Mouse (Mus musculus): ENCODE measurements around the gene Slc34a3. TPM values are rescaled to one million over a fixed set of nuclear protein-coding genes. Genes with fewer than 3 reads are reported as not detected.
A peak's percentile ranks its signal among the peaks of the same experiment; 100 is the strongest.

Gene Slc34a3
- polyA plus RNA-seq, 1 experiment from 2014 or later, result not detected

GRCm38 (mm10) chr2:25180973-25181890 is 52.9 kb downstream of the Slc34a3 start:
- 1% methylated on average over 100 of the region's 100 CpGs for WGBS
- Histone ChIP-seq H3K9ac (peak overlapping the region; percentile 79), H3K4me3 (peak overlapping the region; percentile 74), H3K27me3 (peaks cover 4% of the 10 kb centered on the region; the same call in 1 of the 2 replicates), H3K4me1 (peaks cover 72% of the 10 kb centered on the region), H3K4me2 (replicated peaks) (peak overlapping the region; percentile 73), H3K36me3 (no peaks in the 10 kb centered on the region), H3K9me3 (replicated peaks) (no peaks in the 10 kb centered on the region), H3K27ac (peak overlapping the region; percentile 91)
- peak; percentile 21 for ATAC-seq (ENCODE audit: low FRiP score)

GRCm38 (mm10) chr2:25180478-25180903 is 53.7 kb downstream of the Slc34a3 start, which contains the start of gene Nrarp:
TSS of gene Nrarp (plus strand) at chr2:25180758.
- peaks cover 77% of the 10 kb centered on the region for H3K4me1 ChIP-seq
- ATAC-seq (ENCODE audit: low FRiP score), result peak; percentile 87
- H3K9ac ChIP-seq, result peak within 1 kb of the TSS; percentile 79
- H3K27me3 ChIP-seq, result peaks cover 4% of the 10 kb centered on the region; the same call in 1 of the 2 replicates
- WGBS, result under 1% methylated on average over 35 of the region's 35 CpGs
- H3K9me3 ChIP-seq (replicated peaks), result no peaks in the 10 kb centered on the region
- H3K4me3 ChIP-seq, result peak within 1 kb of the TSS; percentile 74
- peak within 1 kb of the TSS; percentile 91 for H3K27ac ChIP-seq
- H3K36me3 ChIP-seq, result no peaks in the 10 kb centered on the region
- H3K4me2 ChIP-seq (replicated peaks), result peak within 1 kb of the TSS; percentile 73

GRCm38 (mm10) chr2:25179566-25180217 is 54.5 kb downstream of the Slc34a3 start:
- H3K27ac ChIP-seq, result peak overlapping the region; percentile 91
- H3K27me3 ChIP-seq, result peaks cover 7% of the 10 kb centered on the region; the same call in 1 of the 2 replicates
- 32% methylated on average over 15 of the region's 15 CpGs for WGBS
- H3K9ac ChIP-seq, result peak overlapping the region; percentile 79
- H3K9me3 ChIP-seq (replicated peaks), result no peaks in the 10 kb centered on the region
- no peak for ATAC-seq (ENCODE audit: low FRiP score)
- peaks cover 75% of the 10 kb centered on the region for H3K4me1 ChIP-seq
- no peaks in the 10 kb centered on the region for H3K36me3 ChIP-seq
- H3K4me3 ChIP-seq, result peak overlapping the region; percentile 74
- peak overlapping the region; percentile 73 for H3K4me2 ChIP-seq (replicated peaks)

Other genes starting within 250 kb of the Slc34a3 start
- 108 and 115 TPM in 2 replicates for gene Nsmf, start 180.0 kb downstream of the Slc34a3 start, polyA plus RNA-seq (2016; fragmentation: Nextera tagmentation; extraction: Ambion mirVana)
- not detected in 2 replicates for gene Entpd8, start 154.1 kb downstream of the Slc34a3 start, polyA plus RNA-seq (2016; fragmentation: Nextera tagmentation; extraction: Ambion mirVana)
- 0.14 and 0.22 TPM in 2 replicates for gene Noxa1, start 139.2 kb downstream of the Slc34a3 start, polyA plus RNA-seq (2016; fragmentation: Nextera tagmentation; extraction: Ambion mirVana)
- gene Nrarp, start 53.6 kb downstream of the Slc34a3 start, polyA plus RNA-seq (2016; fragmentation: Nextera tagmentation; extraction: Ambion mirVana), result 70.9 and 76.4 TPM in 2 replicates
- 1.8 and 2.4 TPM in 2 replicates for gene Tor4a, start 37.5 kb downstream of the Slc34a3 start, polyA plus RNA-seq (2016; fragmentation: Nextera tagmentation; extraction: Ambion mirVana)
- gene Nelfb, start 22.9 kb downstream of the Slc34a3 start, polyA plus RNA-seq (2016; fragmentation: Nextera tagmentation; extraction: Ambion mirVana), result 107 and 117 TPM in 2 replicates
- not detected in 2 replicates for gene Stpg3, start 19.7 kb downstream of the Slc34a3 start, polyA plus RNA-seq (2016; fragmentation: Nextera tagmentation; extraction: Ambion mirVana)
- gene Fam166a, start 15.6 kb downstream of the Slc34a3 start, polyA plus RNA-seq (2016; fragmentation: Nextera tagmentation; extraction: Ambion mirVana), result 0.19 TPM in 1 of 2 replicates, not detected in the other
- 391 and 416 TPM in 2 replicates for gene Tubb4b, start 9.7 kb downstream of the Slc34a3 start, polyA plus RNA-seq (2016; fragmentation: Nextera tagmentation; extraction: Ambion mirVana)
- gene Rnf224, start 2.4 kb upstream of the Slc34a3 start, polyA plus RNA-seq (2016; fragmentation: Nextera tagmentation; extraction: Ambion mirVana), result not detected in 2 replicates
- gene Rnf208, start 7.9 kb upstream of the Slc34a3 start, polyA plus RNA-seq (2016; fragmentation: Nextera tagmentation; extraction: Ambion mirVana), result 37.8 and 40.5 TPM in 2 replicates
- gene Cysrt1, start 8.1 kb upstream of the Slc34a3 start, polyA plus RNA-seq (2016; fragmentation: Nextera tagmentation; extraction: Ambion mirVana), result not detected in 2 replicates
- 3.5 and 6.2 TPM in 2 replicates for gene AL732309.1, start 12.5 kb upstream of the Slc34a3 start, polyA plus RNA-seq (2016; fragmentation: Nextera tagmentation; extraction: Ambion mirVana)
- 16.5 and 18.6 TPM in 2 replicates for gene Tmem203, start 21.1 kb upstream of the Slc34a3 start, polyA plus RNA-seq (2016; fragmentation: Nextera tagmentation; extraction: Ambion mirVana)
- 13.2 and 14.9 TPM in 2 replicates for gene Tprn, start 28.3 kb upstream of the Slc34a3 start, polyA plus RNA-seq (2016; fragmentation: Nextera tagmentation; extraction: Ambion mirVana)
- 195 and 201 TPM in 2 replicates for gene Ssna1, start 38.1 kb upstream of the Slc34a3 start, polyA plus RNA-seq (2016; fragmentation: Nextera tagmentation; extraction: Ambion mirVana)
- 147 and 152 TPM in 2 replicates for gene Anapc2, start 38.1 kb upstream of the Slc34a3 start, polyA plus RNA-seq (2016; fragmentation: Nextera tagmentation; extraction: Ambion mirVana)
- not detected in 2 replicates for gene Tmem210, start 53.8 kb upstream of the Slc34a3 start, polyA plus RNA-seq (2016; fragmentation: Nextera tagmentation; extraction: Ambion mirVana)
- gene Lrrc26, start 55.6 kb upstream of the Slc34a3 start, polyA plus RNA-seq (2016; fragmentation: Nextera tagmentation; extraction: Ambion mirVana), result not detected in 2 replicates
- gene Grin1, start 84.8 kb upstream of the Slc34a3 start, polyA plus RNA-seq (2016; fragmentation: Nextera tagmentation; extraction: Ambion mirVana), result 6.3 and 6.9 TPM in 2 replicates
- gene Man1b1, start 98.0 kb upstream of the Slc34a3 start, polyA plus RNA-seq (2016; fragmentation: Nextera tagmentation; extraction: Ambion mirVana), result 73.5 and 78.8 TPM in 2 replicates
- gene Dpp7, start 122.0 kb upstream of the Slc34a3 start, polyA plus RNA-seq (2016; fragmentation: Nextera tagmentation; extraction: Ambion mirVana), result 21.9 and 23.5 TPM in 2 replicates
- 5.7 and 7.9 TPM in 2 replicates for gene Uap1l1, start 131.3 kb upstream of the Slc34a3 start, polyA plus RNA-seq (2016; fragmentation: Nextera tagmentation; extraction: Ambion mirVana)
- 31.9 and 41.4 TPM in 2 replicates for gene Sapcd2, start 138.0 kb upstream of the Slc34a3 start, polyA plus RNA-seq (2016; fragmentation: Nextera tagmentation; extraction: Ambion mirVana)
- 0.22 and 0.46 TPM in 2 replicates for gene Entpd2, start 161.5 kb upstream of the Slc34a3 start, polyA plus RNA-seq (2016; fragmentation: Nextera tagmentation; extraction: Ambion mirVana)
- gene Npdc1, start 165.0 kb upstream of the Slc34a3 start, polyA plus RNA-seq (2016; fragmentation: Nextera tagmentation; extraction: Ambion mirVana), result 216 and 225 TPM in 2 replicates
- 0.53 TPM in 1 of 2 replicates, not detected in the other for gene Fut7, start 188.9 kb upstream of the Slc34a3 start, polyA plus RNA-seq (2016; fragmentation: Nextera tagmentation; extraction: Ambion mirVana)
- 10.1 and 10.6 TPM in 2 replicates for gene Abca2, start 194.3 kb upstream of the Slc34a3 start, polyA plus RNA-seq (2016; fragmentation: Nextera tagmentation; extraction: Ambion mirVana)
- gene Clic3, start 222.5 kb upstream of the Slc34a3 start, polyA plus RNA-seq (2016; fragmentation: Nextera tagmentation; extraction: Ambion mirVana), result 2.3 and 2.4 TPM in 2 replicates
- 41.6 and 49.4 TPM in 2 replicates for gene Paxx, start 226.7 kb upstream of the Slc34a3 start, polyA plus RNA-seq (2016; fragmentation: Nextera tagmentation; extraction: Ambion mirVana)
- gene Ptgds, start 235.7 kb upstream of the Slc34a3 start, polyA plus RNA-seq (2016; fragmentation: Nextera tagmentation; extraction: Ambion mirVana), result 2.8 and 3.0 TPM in 2 replicates